Mouse (Mus musculus): ENCODE results near the gene Sgf29. TPM values are rescaled to one million over a fixed set of nuclear protein-coding genes. Genes with fewer than 3 reads are reported as not detected.
"Not testable (repeated sequence)": the region's sequence is repeated elsewhere in the genome, so short reads cannot be mapped to it uniquely, and the experiment has no call there.

Gene Sgf29
- polyA plus RNA-seq, 1 experiment, result 48.2 TPM

DNA sequence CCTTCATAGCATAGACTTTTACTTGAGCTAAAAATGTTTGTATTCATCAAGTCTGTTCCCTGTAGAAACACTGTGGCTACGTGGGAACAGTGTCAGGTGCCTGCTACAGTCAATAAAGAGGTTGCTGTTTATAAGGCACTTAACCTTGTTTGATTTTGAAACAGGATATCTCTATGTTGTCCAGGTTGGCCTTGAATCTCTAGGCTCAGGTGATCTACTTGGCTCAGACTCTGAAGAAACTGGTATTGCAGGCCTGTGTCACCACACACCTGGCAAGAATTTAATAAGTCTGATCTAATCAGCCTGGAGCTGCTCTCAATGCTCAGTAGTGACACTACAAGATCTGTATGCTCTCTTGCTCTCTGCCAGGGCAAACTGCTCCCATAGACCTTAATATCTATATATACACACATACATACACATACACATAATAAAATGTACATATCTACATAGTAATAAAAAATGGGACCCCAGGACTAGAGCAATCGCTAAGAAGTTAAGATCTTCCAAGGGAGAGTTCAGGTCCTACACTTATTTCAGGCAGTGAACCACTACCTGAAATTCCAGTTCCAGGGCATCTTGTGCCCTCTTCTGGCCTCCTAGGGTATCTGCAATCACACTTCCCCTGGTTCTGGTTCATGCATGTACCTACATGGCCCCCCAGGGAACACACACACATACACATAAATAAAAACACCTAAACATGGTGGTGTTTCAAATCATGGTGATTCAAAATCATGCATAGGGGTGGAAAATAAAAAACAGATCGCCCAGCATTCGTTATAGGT is 12.2 kb upstream of the Sgf29 start:
- peak; percentile 92 for DNase-seq (ENCODE audit: low read depth)

DNA sequence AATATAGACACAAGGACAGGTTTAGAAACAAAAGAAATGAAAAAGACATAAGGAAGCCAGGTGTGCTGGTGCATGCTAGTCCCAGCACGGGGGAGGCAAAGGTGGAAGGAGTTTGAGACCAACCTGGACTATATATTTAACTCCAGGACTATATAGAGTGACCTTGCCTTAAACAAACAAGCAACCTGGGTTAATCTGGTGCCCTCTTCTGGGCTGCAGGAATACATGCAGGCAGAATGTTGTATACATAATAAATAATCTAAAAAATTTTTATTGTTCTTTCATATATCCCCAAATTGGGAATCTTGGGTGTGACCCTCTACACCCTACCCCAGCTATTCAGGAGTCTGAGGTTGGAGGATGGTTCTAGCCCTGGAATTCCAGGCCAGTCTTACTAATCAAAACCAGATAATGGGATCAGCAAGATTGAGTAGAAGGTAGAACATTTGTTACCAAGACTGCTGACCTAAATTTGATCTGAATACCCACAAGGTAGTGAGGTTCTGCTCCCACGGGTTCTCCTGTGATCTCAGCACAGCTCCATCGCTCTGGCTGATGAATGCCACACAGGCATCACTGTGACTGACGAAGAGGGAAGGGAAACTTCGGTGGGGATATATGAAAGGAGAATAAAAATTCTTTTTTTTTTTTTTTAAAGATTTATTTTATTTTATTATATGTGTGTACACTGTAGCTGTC is 6.4 kb upstream of the Sgf29 start:
- DNase-seq (ENCODE audit: low read depth), result no peak

- DNase-seq (ENCODE audit: low read depth), result not testable (repeated sequence)
Measured at GRCm38 (mm10) chr7:126643244-126643617, 5.9 kb upstream of the Sgf29 start.

GRCm38 (mm10) chr7:126644345-126644744 is 4.8 kb upstream of the Sgf29 start:
- no peak for DNase-seq (ENCODE audit: low read depth)

GRCm38 (mm10) chr7:126644914-126645313 is 4.2 kb upstream of the Sgf29 start:
- no peak for DNase-seq (ENCODE audit: low read depth)

DNA sequence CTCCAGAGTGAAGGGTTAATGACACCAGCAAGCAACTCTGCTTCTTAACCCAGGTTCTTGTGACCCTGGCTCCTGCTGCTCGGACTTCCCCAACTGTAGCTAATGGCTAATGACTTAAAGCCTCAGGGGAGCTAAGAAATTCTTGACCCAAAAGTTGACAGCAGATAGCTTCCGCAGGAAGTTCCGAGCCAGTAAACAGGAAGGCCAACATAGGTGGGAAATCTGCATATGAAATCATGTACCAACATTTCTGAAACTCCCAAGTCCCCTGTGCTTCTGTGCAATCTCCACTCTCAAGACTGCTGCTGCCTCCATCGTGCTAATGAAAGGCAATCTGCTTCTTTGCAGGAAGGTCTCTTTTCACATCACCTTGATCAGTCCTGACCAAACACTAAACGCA is 3.4 kb upstream of the Sgf29 start:
- DNase-seq (ENCODE audit: low read depth), result no peak

DNA sequence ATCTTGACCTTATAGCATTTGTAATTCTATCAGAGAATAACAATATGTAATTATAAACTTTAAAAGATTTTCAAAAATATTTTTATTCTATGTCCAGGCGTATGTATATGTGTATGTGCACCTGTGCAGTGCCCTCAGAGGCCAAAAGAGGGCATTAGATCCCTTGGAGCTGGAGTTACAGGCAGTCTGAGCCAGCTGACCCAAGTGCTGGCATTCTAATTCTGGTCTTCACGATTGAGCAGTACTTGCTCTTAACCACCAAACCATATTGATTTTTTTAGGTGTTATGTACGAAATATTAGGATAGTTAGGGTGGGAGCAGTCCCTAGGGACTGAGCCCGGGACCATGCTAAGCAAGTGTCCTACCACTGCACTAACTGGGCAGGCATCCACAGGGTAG is 623 bp upstream of the Sgf29 start:
- no peak for DNase-seq (ENCODE audit: low read depth)

DNA sequence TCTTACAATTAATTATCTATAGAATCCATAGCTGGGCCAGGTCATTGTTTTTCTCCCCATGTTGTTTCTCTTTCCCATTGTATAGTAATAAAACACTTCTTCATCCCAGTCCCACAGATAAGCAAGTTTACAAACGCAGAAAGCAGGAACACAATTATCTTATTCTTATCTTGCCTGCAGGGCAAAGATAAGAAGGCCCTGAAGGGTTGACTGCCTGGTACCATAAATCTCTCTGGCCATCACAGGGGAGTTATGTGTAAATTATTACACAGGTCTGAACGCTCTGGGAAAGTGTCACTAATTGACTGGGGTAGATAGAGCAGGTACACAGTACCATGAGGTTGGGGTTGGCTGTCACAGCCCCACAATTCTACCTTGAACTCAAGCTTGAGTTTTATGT is 1.7 kb downstream of the Sgf29 start:
- DNase-seq (ENCODE audit: low read depth), result no peak

DNA sequence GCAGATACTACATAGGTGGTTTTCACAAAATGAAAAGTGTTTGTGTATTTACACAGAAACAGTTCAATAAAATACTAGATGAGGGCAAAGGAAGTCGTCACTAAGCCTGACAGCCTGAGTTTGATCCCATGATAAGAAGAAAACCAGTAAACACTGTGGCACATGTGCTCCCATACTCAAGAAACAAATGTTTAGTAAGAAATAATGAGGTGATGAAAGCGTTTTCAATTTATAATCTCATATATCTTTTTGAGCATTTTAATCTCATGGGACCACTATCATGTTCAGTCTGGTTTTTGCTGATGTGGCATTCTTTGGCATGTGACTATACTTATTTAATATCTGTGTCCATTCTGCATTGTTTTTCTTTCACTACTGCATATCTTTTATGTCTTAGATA is 4.9 kb downstream of the Sgf29 start:
- no peak for DNase-seq (ENCODE audit: low read depth)

DNA sequence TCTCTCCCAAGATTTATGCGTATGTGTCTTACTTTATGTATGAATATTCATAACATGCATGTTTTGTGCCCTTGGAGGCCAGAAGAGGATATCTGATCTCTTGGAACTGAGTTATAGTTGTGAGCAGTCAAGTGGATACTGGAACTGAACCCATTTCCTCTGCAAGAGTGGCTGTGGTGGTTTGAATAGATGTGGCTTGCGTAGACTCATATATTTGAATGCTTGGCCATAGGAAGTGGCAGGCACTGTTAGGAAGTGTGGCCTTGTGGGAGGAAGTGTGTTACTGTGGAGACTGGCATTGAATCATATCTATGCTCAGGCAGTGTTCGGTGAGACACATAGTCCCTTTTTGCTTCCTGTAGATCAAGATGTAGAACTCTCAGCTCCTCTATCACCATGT is 6.6 kb downstream of the Sgf29 start:
- no peak for DNase-seq (ENCODE audit: low read depth)

DNA sequence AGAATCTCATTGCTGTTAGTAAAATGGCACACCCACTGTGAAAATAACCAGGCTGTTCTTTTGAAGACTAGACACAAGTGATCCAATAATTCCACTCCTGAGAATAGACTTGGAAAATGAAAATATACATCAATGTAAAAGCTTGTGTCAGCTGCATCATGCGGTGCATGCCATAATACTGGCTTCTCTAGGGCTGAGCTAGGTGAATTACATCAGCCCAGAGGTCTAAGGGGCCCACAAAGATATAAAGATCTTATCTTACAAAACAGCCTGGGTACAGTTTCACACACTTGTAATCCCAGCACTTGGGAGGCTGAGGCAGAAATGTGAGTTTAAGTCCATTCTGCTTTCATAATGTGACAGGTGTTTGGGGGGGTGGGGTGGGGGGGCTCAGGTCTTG is 8.4 kb downstream of the Sgf29 start:
- no peak for DNase-seq (ENCODE audit: low read depth)

GRCm38 (mm10) chr7:126659771-126660170 is 10.7 kb downstream of the Sgf29 start:
- no peak for DNase-seq (ENCODE audit: low read depth)

DNA sequence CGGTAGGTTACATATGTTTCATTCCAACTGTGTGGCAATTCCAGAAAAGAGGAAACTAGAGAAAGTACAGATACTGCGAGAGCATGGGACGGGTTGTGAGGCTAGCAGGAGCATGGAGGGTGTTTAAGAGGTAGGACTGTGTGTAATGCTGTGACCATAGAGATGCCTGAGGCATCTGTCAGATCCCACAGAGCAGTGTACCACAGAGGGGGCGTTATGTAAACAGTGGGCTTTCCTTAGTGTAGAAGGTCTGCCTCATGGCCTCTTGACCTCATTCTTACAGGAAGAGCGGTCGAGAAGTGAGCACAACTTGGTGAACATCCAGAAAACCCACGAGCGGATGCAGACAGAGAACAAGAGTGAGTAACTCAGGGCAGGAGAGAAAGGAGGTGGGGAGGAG is 14.5 kb downstream of the Sgf29 start:
- DNase-seq (ENCODE audit: low read depth), result no peak

DNA sequence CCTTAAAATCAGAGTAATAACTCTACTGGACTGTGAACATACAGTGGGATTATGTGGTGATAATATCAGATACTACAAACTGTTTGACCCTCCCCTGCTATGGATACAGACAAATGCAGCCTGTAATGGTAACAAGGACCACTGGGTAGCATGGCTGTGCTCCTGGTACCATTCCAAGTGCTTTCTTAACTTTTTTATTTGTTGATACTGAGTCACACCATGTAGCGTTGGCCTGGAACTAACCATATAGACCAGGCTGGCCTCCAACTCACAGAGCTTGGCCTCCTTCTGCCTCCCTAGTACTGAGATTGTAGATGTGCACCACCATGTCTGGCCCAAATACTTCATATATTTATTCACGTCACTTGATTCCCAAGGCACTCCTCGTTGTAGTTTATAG is 16.2 kb downstream of the Sgf29 start:
- DNase-seq (ENCODE audit: low read depth), result no peak

DNA sequence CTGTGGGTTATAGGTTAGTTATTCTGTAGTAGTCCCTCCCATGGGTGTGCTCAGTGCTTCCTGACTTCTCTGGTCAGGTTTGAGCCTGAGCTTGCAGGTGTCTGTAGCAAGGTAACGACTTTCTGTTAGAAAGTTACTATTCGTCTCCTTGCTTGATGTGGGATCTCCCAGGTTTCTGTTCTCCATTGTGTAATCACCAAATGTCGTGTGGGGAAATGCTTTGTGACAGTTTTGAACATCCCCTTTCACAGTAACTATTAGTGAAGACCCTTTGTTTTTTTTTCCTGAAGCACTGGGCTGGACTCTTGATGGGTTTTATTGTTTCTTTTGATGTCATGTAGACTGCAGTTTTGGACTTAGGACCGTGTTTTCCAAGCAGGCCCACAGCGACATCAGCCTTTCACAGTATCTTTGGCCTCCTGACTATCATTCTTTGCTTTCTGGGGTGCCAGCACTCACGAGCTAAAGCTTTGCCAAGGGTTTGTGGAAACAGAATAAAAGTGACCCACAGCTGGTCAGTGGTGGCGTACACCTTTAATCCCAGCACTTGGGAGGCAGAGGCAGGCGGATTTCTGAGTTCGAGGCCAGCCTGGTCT is 18.5 kb downstream of the Sgf29 start:
- DNase-seq (ENCODE audit: low read depth), result no peak

DNA sequence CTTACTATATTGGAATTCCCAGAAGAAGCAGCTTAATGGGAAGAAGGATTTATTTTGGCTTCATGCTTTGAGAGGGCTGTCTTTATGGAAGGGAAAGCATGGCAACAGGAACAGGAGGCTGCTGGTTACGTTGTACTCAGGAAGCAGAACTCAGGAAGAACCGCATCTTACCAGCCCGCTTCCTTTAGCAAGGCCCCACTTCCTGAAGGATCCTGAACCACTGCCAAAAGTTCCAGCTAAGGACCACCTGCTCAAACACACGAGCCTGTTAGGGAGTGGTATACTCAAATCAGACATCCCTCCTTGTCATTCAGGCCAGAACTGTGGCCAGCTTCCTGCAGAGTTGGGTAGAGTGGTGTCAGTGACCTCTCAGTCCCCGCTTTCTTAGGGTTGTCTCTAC is 19.3 kb downstream of the Sgf29 start:
- DNase-seq (ENCODE audit: low read depth), result no peak

GRCm38 (mm10) chr7:126670152-126670551 is 21.0 kb downstream of the Sgf29 start:
- DNase-seq (ENCODE audit: low read depth), result peak; percentile 44

DNA sequence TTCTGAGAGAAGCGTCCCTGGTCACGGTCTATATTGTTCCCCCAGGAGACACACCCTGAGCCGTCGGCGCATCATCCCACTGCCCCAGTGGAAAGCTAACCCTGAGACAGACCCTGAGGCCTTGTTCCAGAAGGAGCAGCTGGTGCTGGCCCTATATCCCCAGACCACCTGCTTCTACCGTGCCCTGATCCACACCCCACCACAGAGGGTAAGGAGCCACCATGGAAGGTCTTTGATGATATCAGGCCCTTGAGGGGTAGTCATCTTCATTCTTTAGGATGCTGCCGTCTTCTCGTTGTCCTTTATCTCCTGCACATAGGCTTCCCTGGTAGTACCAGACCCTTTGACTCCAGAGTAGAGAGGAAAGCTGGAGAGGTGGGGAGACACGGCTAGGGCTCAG is 23.0 kb downstream of the Sgf29 start:
- no peak for DNase-seq (ENCODE audit: low read depth)

GRCm38 (mm10) chr7:126675104-126675503 is 26.0 kb downstream of the Sgf29 start:
- no peak for DNase-seq (ENCODE audit: low read depth)

DNA sequence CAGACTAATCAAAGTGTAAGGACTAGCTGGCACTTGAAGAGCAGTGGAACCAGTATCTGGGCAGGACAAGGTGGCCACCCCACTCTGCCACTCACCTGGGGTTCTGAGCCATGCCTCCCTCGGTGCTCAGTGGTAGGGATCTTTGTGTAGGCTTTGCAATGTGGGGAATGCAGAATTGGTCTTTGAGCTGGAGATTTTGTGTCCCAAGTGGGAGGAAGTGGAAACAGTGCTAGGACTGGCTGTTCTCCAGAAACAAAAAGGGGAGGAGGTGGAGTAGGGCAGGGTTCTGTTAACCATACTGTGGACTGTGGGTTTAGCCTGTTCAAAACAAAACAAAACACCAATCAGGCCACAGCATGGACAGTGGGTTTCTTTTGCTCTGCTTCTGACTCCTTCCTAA is 27.1 kb downstream of the Sgf29 start, which contains the start of gene Sult1a1:
Gene Sult1a1, minus strand, starts transcription at position 226 of the 400 bp plus-strand sequence.
- DNase-seq (ENCODE audit: low read depth), result no peak

- DNase-seq (ENCODE audit: low read depth), result no peak
Measured at GRCm38 (mm10) chr7:126676631-126677220, 27.6 kb downstream of the Sgf29 start.

DNA sequence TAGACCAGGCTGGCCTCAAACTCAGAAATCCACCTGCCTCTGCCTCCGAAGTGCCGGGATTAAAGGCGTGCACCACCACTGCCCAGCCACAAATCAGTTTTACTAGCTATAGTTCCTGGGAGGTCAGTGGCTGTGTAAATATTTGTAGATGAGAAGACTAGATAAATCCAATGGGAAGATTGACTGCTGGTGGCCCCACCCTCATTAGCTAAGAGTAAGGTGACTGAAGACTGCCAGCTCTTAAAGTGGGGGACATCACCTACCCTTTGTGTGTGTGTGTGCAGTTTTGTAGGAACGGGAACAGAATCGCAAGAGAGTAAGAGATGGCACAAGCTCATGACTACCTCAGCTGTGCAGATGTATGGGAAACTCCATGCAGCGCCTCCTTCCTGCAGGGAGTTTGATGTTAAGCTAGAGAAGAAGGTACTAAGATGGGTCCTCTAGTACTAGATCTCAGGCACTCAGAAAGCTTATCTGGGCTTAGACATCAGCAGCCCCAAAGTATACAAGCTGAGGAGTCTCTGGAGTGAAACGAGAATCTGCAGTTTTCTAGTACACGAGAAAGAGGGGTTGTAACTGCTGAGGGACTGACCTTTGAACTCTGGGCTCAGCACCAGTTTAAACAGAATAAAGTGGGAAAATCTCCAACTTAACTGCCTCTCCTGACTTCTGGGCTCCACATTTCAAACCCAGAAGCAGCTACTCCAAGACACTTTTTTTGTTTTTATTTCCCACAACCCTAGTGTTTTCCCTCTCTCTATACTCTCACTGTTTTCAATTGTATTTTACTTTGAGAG is 29.6 kb downstream of the Sgf29 start:
- no peak for DNase-seq (ENCODE audit: low read depth)
